In genomic region chr2:116101221-116101620, GRCm38 (mm10) we compare ENCODE assay signal across 10 mouse cellular contexts. TPM values are rescaled to one million over a fixed set of nuclear protein-coding genes. Genes with fewer than 3 reads are reported as not detected.
DNase-seq lines count a peak whose midpoint lies in the region; ATAC-seq and TF ChIP-seq lines count a peak whose summit lies in the region.
"Had no signal": no experiment of that assay in that cellular context is flagged by ENCODE, and none has a peak within 500 bp of the region (broad histone marks: within the 10 kb centered on the region; RNA-seq: fewer than 3 reads in every experiment).

No protein-coding gene starts in this region.

- no peak overlapping the region for H3K4me2 ChIP-seq in hindbrain, postnatal 0 days (ENCODE audit: low read depth, low read length)
- no peak overlapping the region for H3K4me2 ChIP-seq in hindbrain, embryonic 16.5 days (ENCODE audit: low read length)
- H3K4me2 ChIP-seq: limb, embryonic 12.5 days had no signal

- no peaks in the 10 kb centered on the region for H3K9me3 ChIP-seq in hindbrain, postnatal 0 days (ENCODE audit: low read length)
- H3K9me3 ChIP-seq in hindbrain, embryonic 16.5 days (ENCODE audit: control insufficient read depth, low read length) = no peaks in the 10 kb centered on the region; the same call in 1 of the 2 replicates

- H3K4me3 ChIP-seq in hindbrain, postnatal 0 days (ENCODE audit: low read length) = no peak overlapping the region
- H3K4me3 ChIP-seq in hindbrain, embryonic 16.5 days (ENCODE audit: low read length) = no peak overlapping the region
- H3K4me3 ChIP-seq: erythroblast, embryonic 14.5 days; limb, embryonic 12.5 days had no signal

- H3K4me1 ChIP-seq in hindbrain, postnatal 0 days (ENCODE audit: insufficient read depth, low read length) = no peaks in the 10 kb centered on the region
- no peaks in the 10 kb centered on the region for H3K4me1 ChIP-seq in hindbrain, embryonic 16.5 days (ENCODE audit: control insufficient read depth, insufficient read depth, low read depth, low read length)
- H3K4me1 ChIP-seq: limb, embryonic 12.5 days had no signal

- H3K27me3 ChIP-seq in hindbrain, postnatal 0 days (ENCODE audit: insufficient read depth, low read length) = no peaks in the 10 kb centered on the region
- H3K27me3 ChIP-seq in hindbrain, embryonic 16.5 days (replicated peaks; ENCODE audit: control insufficient read depth, insufficient read depth, low read length) = no peaks in the 10 kb centered on the region

- ATAC-seq in hindbrain, postnatal 0 days = no peak
- ATAC-seq in hindbrain, embryonic 16.5 days = no peak

- TF ChIP-seq CTCF in hindbrain, postnatal 0 days (IDR thresholded peaks at IDR 0.05; ENCODE audit: low read depth) = peak; percentile 67

- no peaks in the 10 kb centered on the region for H3K36me3 ChIP-seq in hindbrain, postnatal 0 days (ENCODE audit: insufficient read depth, low read length)
- no peaks in the 10 kb centered on the region for H3K36me3 ChIP-seq in hindbrain, embryonic 16.5 days (ENCODE audit: control insufficient read depth, insufficient read depth, low read length)
- H3K36me3 ChIP-seq: limb, embryonic 12.5 days had no signal

- DNase-seq in hindbrain, postnatal 0 days (ENCODE audit: low spot score) = peak; percentile 29
- DNase-seq in A20 (ENCODE audit: low read depth, low spot score) = peak; percentile 66
- DNase-seq in MN1 (ENCODE audit: low spot score) = peak; percentile 26
- peak; percentile 70 for DNase-seq in embryo, embryonic 10.5 days (ENCODE audit: low spot score)
- DNase-seq in layer of hippocampus, postnatal 10 days (ENCODE audit: low spot score in 2 of 2) = peak; percentile 64 to 71
- DNase-seq in retina, adult 2 months (ENCODE audit: low read depth, low spot score) = peak; percentile 16
- DNase-seq in yolk sac, embryonic 10.5 days (ENCODE audit: low spot score) = no peak

- no peak overlapping the region for H3K27ac ChIP-seq in hindbrain, postnatal 0 days
- no peak overlapping the region for H3K27ac ChIP-seq in hindbrain, embryonic 16.5 days (ENCODE audit: low read depth, low read length)
- H3K27ac ChIP-seq: limb, embryonic 12.5 days had no signal

- H3K9ac ChIP-seq in hindbrain, postnatal 0 days (replicated peaks; ENCODE audit: low read length) = no peak overlapping the region
- no peak overlapping the region for H3K9ac ChIP-seq in hindbrain, embryonic 16.5 days (ENCODE audit: low read depth, low read length)
- H3K9ac ChIP-seq: limb, embryonic 12.5 days had no signal

RNA-seq across cellular contexts. Expression of gene Meis2, which starts 35.6 kb away (rescaled TPM):
- 132 and 133 TPM in 2 replicates for total RNA-seq in hindbrain, postnatal 0 days (2014; rRNA removed)
- polyA plus RNA-seq in hindbrain, postnatal 0 days (2015; fragmentation: Nextera tagmentation; extraction: Ambion mirVana) = 94.4 and 105 TPM in 2 replicates
- 128 and 131 TPM in 2 replicates for polyA plus RNA-seq in hindbrain, embryonic 16.5 days (2015; fragmentation: Nextera tagmentation; extraction: Ambion mirVana)
- 10 to 100 TPM; 49.6 to 50.6 TPM for total RNA-seq in layer of hippocampus, postnatal 10 days (2021)
- polyA plus RNA-seq: erythroblast, embryonic 14.5 days had no signal
